Mouse (Mus musculus) myocyte (in vitro differentiated cells): Measurements from ENCODE around the gene Rhoq. TPM values are rescaled to one million over a fixed set of nuclear protein-coding genes. Genes with fewer than 3 reads are reported as not detected.

Source experiments
- H3K27me3 ChIP-seq: one replicate; pipeline ENCODE4 v1.6.1; 2011; ENCODE audit not compliant: control insufficient read depth, insufficient read depth, insufficient read length
- H3K36me3 ChIP-seq: one replicate; pipeline ENCODE4 v1.6.1; 2011; ENCODE audit not compliant: control insufficient read depth, insufficient read depth
- H3K4me2 ChIP-seq: one replicate; pipeline ENCODE4 v1.6.1; 2011; ENCODE audit warnings: low read depth, control low read depth
- H3K4me3 ChIP-seq: one replicate; pipeline ENCODE4 v1.5.1; 2011; ENCODE audit warnings: mild to moderate bottlenecking, control low read depth, moderate library complexity
- H3K79me2 ChIP-seq: one replicate; pipeline ENCODE4 v1.6.1; 2011; ENCODE audit not compliant: control insufficient read depth, insufficient read depth
- H3ac ChIP-seq: one replicate; pipeline ENCODE4 v1.6.1; 2011; ENCODE audit not compliant: control insufficient read depth, insufficient read length
- CEBPB ChIP-seq: IDR thresholded peaks from 2 replicates; pipeline ENCODE4 v1.6.1; 2011; ENCODE audit warnings: mild to moderate bottlenecking, moderate library complexity; ENCODE audit not compliant: poor library complexity, insufficient read depth, severe bottlenecking
- E2F4 ChIP-seq: IDR thresholded peaks from one replicate; pipeline ENCODE4 v1.6.1; 2011; ENCODE audit warnings: mild to moderate bottlenecking, control low read depth, moderate library complexity; ENCODE audit not compliant: insufficient read depth
- MAX ChIP-seq: IDR thresholded peaks from one replicate; pipeline ENCODE4 v1.6.1; 2011; ENCODE audit warnings: low read depth, mild to moderate bottlenecking, control low read depth
- MYOD1 ChIP-seq, 3 experiments: IDR thresholded peaks; one replicate each; pipeline ENCODE4 v1.6.1; 2011; ENCODE audit warnings: control low read depth in 2 of 3, low read depth in 2 of 3, mild to moderate bottlenecking in 2 of 3, moderate library complexity in 1 of 3; ENCODE audit not compliant: insufficient read length in 2 of 3, control insufficient read depth in 1 of 3
- MYOG ChIP-seq, 3 experiments: IDR thresholded peaks; one replicate each; pipeline ENCODE4 v1.6.1; 2011; ENCODE audit warnings: control low read depth in 2 of 3, low read depth in 2 of 3, mild to moderate bottlenecking in 2 of 3; ENCODE audit not compliant: insufficient read length in 2 of 3, control insufficient read depth in 1 of 3, insufficient read depth in 1 of 3
- POLR2A ChIP-seq: IDR thresholded peaks from one replicate; pipeline ENCODE4 v1.6.1; 2011; ENCODE audit warnings: low read depth, mild to moderate bottlenecking, control low read depth, moderate library complexity; ENCODE audit not compliant: insufficient read length
- POLR2AphosphoS2 ChIP-seq: IDR thresholded peaks from one replicate; pipeline ENCODE4 v1.6.1; 2011; ENCODE audit warnings: low read depth, control low read depth; ENCODE audit not compliant: insufficient read length
- REST ChIP-seq: IDR thresholded peaks from one replicate; pipeline ENCODE4 v1.6.1; 2011; ENCODE audit warnings: mild to moderate bottlenecking, control low read depth, moderate library complexity; ENCODE audit not compliant: insufficient read depth, insufficient read length
- SRF ChIP-seq: IDR thresholded peaks from one replicate; pipeline ENCODE4 v1.6.1; 2011; ENCODE audit warnings: low read depth; ENCODE audit not compliant: control insufficient read depth, insufficient read length
- TCF12 ChIP-seq: IDR thresholded peaks from one replicate; pipeline ENCODE4 v1.6.1; 2011; ENCODE audit warnings: mild to moderate bottlenecking, control low read depth; ENCODE audit not compliant: poor library complexity, insufficient read depth, severe bottlenecking
- TCF3 ChIP-seq: IDR thresholded peaks from one replicate; pipeline ENCODE4 v1.6.1; 2011; ENCODE audit warnings: low read depth, control low read depth; ENCODE audit not compliant: insufficient read length
- polyA plus RNA-seq: library from polyadenylated mRNA; unstranded; fragments of >200 nt; fragmentation: generic; extraction: Trizol; gene quantifications from one replicate; pipeline ENCODE4 v1.2.1, GENCODE M21; 2012; ENCODE audit warnings: missing spikeins

Rhoq gene
- polyA plus RNA-seq, 1 experiment: 60.0 TPM

GRCm38 (mm10) chr17:86961301-86961841, 1.5 kb upstream of the Rhoq start:
- TF ChIP-seq MYOD1 (IDR thresholded peaks at IDR 0.05; ENCODE audit: control insufficient read depth in 1 of 3, insufficient read length in 2 of 3, low read depth in 2 of 3) (peak in 1 of 3 experiments; percentile 22), TCF3 (no peak)
- Histone ChIP-seq H3K4me3 (peak overlapping the region; percentile 94), H3ac (no peak overlapping the region)

GRCm38 (mm10) chr17:86962297-86962893, 487 bp upstream of the Rhoq start:
- peak overlapping the region; percentile 93 for H3K4me2 ChIP-seq
- peak overlapping the region; percentile 62 for H3ac ChIP-seq
- peaks cover 35% of the 10 kb centered on the region for H3K79me2 ChIP-seq
- no peaks in the 10 kb centered on the region for H3K27me3 ChIP-seq
- H3K4me3 ChIP-seq: peak overlapping the region; percentile 94
- peaks cover 5% of the 10 kb centered on the region for H3K36me3 ChIP-seq
- peak; percentile 54; the same call in 1 of the 2 replicates for TF ChIP-seq CEBPB
- no peak for TF ChIP-seq E2F4
- TF ChIP-seq POLR2AphosphoS2: no peak
- TF ChIP-seq MYOG (IDR thresholded peaks at IDR 0.05; ENCODE audit: control insufficient read depth in 1 of 3, insufficient read depth in 1 of 3, insufficient read length in 2 of 3, low read depth in 2 of 3): no peak
- TF ChIP-seq MYOD1 (IDR thresholded peaks at IDR 0.05; ENCODE audit: control insufficient read depth in 1 of 3, insufficient read length in 2 of 3, low read depth in 2 of 3): peak in 1 of 3 experiments; percentile 42
- no peak for TF ChIP-seq TCF12
- TF ChIP-seq POLR2A: peak; percentile 29
- no peak for TF ChIP-seq MAX

More at GRCm38 (mm10) chr17:86961301-86961841, 1.5 kb upstream of the Rhoq start:
- peaks cover 25% of the 10 kb centered on the region for H3K79me2 ChIP-seq
- no peaks in the 10 kb centered on the region for H3K27me3 ChIP-seq
- peak overlapping the region; percentile 93 for H3K4me2 ChIP-seq
- no peaks in the 10 kb centered on the region for H3K36me3 ChIP-seq

- TF ChIP-seq TCF3 (no peak), POLR2AphosphoS2 (peak; percentile 70), MYOD1 (IDR thresholded peaks at IDR 0.05; ENCODE audit: control insufficient read depth in 1 of 3, insufficient read length in 2 of 3, low read depth in 2 of 3) (peak in 1 of 3 experiments; percentile 3), POLR2A (peak; percentile 24), SRF (no peak)
- Histone ChIP-seq H3K4me2 (no peak overlapping the region), H3K27me3 (no peaks in the 10 kb centered on the region), H3ac (peak overlapping the region; percentile 62), H3K36me3 (peaks cover 5% of the 10 kb centered on the region), H3K4me3 (peak overlapping the region; percentile 94), H3K79me2 (peaks cover 47% of the 10 kb centered on the region)
Measured at GRCm38 (mm10) chr17:86963586-86963902, 662 bp downstream of the Rhoq start.

- Histone ChIP-seq H3K79me2 (peaks cover 52% of the 10 kb centered on the region), H3K4me2 (peak overlapping the region; percentile 64), H3K4me3 (peak overlapping the region; percentile 94), H3ac (peak overlapping the region; percentile 62), H3K36me3 (peaks cover 5% of the 10 kb centered on the region), H3K27me3 (no peaks in the 10 kb centered on the region)
- TF ChIP-seq POLR2A (peak; percentile 8), MAX (no peak)
Measured at GRCm38 (mm10) chr17:86964041-86964440, 1.2 kb downstream of the Rhoq start.

GRCm38 (mm10) chr17:86964502-86964901, 1.6 kb downstream of the Rhoq start:
- H3K4me2 ChIP-seq: peak overlapping the region; percentile 86
- no peaks in the 10 kb centered on the region for H3K27me3 ChIP-seq
- H3K36me3 ChIP-seq: peaks cover 5% of the 10 kb centered on the region
- H3K4me3 ChIP-seq: peak overlapping the region; percentile 94
- TF ChIP-seq POLR2AphosphoS2 (peak; percentile 53), TCF12 (no peak), POLR2A (no peak), SRF (no peak), TCF3 (no peak), CEBPB (peak; percentile 78; the same call in 1 of the 2 replicates), REST (no peak), MYOG (IDR thresholded peaks at IDR 0.05; ENCODE audit: control insufficient read depth in 1 of 3, insufficient read depth in 1 of 3, insufficient read length in 2 of 3, low read depth in 2 of 3) (no peak)
- peak overlapping the region; percentile 62 for H3ac ChIP-seq
- H3K79me2 ChIP-seq: peaks cover 56% of the 10 kb centered on the region

- peaks cover 63% of the 10 kb centered on the region for H3K79me2 ChIP-seq
- H3K27me3 ChIP-seq: no peaks in the 10 kb centered on the region
- peaks cover 11% of the 10 kb centered on the region for H3K36me3 ChIP-seq
- H3K4me2 ChIP-seq: peak overlapping the region; percentile 86
- no peak for TF ChIP-seq POLR2A
- no peak for TF ChIP-seq REST
- no peak for TF ChIP-seq POLR2AphosphoS2
- no peak for TF ChIP-seq MAX
- TF ChIP-seq E2F4: no peak
- TF ChIP-seq SRF: no peak
- TF ChIP-seq MYOD1 (IDR thresholded peaks at IDR 0.05; ENCODE audit: control insufficient read depth in 1 of 3, insufficient read length in 2 of 3, low read depth in 2 of 3): no peak
- peak overlapping the region; percentile 94 for H3K4me3 ChIP-seq
- no peak overlapping the region for H3ac ChIP-seq
Measured at GRCm38 (mm10) chr17:86965121-86965520, 2.2 kb downstream of the Rhoq start.
